Mouse (Mus musculus) intestine, embryonic 14.5 days (tissue): ENCODE measurements around the gene Cdc42ep4. TPM values are rescaled to one million over a fixed set of nuclear protein-coding genes. Genes with fewer than 3 reads are reported as not detected.
A peak's percentile ranks its signal among the peaks of the same experiment; 100 is the strongest.

Experiments used
- ATAC-seq: fragments of 200-750 bp; cut with Nextera tagmentation; replicated peaks from 2 replicates; pipeline ENCODE4 v1.8.0; 2017; ENCODE audit warnings: low read depth, moderate number of reproducible peaks, moderate TSS enrichment, moderate library complexity; ENCODE audit not compliant: low FRiP score, low TSS enrichment
- DNase-seq: peaks from one replicate; pipeline ENCODE4 v3.0.0-alpha.2; 2018; ENCODE audit warnings: low spot score
- H3K27ac ChIP-seq: fragments of 300-500 bp; sonication (generic); 2 replicates; pipeline ENCODE4 v1.5.1; 2014; ENCODE audit warnings: low read depth, mild to moderate bottlenecking, control low read depth
- H3K27me3 ChIP-seq: fragments of 300-500 bp; sonication (generic); replicated peaks from 2 replicates; pipeline ENCODE4 v1.6.1; 2014; ENCODE audit warnings: low read length, control low read depth; ENCODE audit not compliant: control insufficient read depth, insufficient read depth
- H3K36me3 ChIP-seq: fragments of 300-500 bp; sonication (generic); 2 replicates; pipeline ENCODE4 v1.6.1; 2014; ENCODE audit warnings: low read length, control low read depth; ENCODE audit not compliant: control insufficient read depth, insufficient read depth
- H3K4me1 ChIP-seq: fragments of 300-500 bp; sonication (generic); replicated peaks from 2 replicates; pipeline ENCODE4 v1.6.1; 2014; ENCODE audit warnings: low read length, control low read depth, mixed read lengths; ENCODE audit not compliant: control insufficient read depth, insufficient read depth
- H3K4me2 ChIP-seq: fragments of 300-500 bp; sonication (generic); 2 replicates; pipeline ENCODE4 v1.6.1; 2014; ENCODE audit warnings: low read length
- H3K4me3 ChIP-seq: fragments of 300-500 bp; sonication (generic); 2 replicates; pipeline ENCODE4 v1.5.1; 2014; ENCODE audit warnings: low read depth, low read length, control low read depth, mixed read lengths
- H3K9ac ChIP-seq: fragments of 300-500 bp; sonication (generic); 2 replicates; pipeline ENCODE4 v1.6.1; 2014; ENCODE audit warnings: mild to moderate bottlenecking, low read length
- H3K9me3 ChIP-seq: fragments of 300-500 bp; sonication (generic); 2 replicates; pipeline ENCODE4 v1.6.1; 2016; ENCODE audit warnings: low read length, control low read depth; ENCODE audit not compliant: control insufficient read depth
- WGBS: fragments of 180-500 bp; shearing (Covaris S2); extraction: QIAGEN DNeasy Blood & Tissue Kit; methylation state at CpG from one replicate; pipeline ENCODE4 v1.1.7; 2014; 5-methylcytosine and 5-hydroxymethylcytosine counted together
- polyA plus RNA-seq: library from polyadenylated mRNA; unstranded; fragments of >200 nt; fragmentation: Nextera tagmentation; extraction: Ambion mirVana; gene quantifications from 2 replicates; pipeline ENCODE4 v1.2.1, GENCODE M21; 2014

Cdc42ep4 gene
- polyA plus RNA-seq, 1 experiment from 2014 or later: 46.8 TPM

DNA sequence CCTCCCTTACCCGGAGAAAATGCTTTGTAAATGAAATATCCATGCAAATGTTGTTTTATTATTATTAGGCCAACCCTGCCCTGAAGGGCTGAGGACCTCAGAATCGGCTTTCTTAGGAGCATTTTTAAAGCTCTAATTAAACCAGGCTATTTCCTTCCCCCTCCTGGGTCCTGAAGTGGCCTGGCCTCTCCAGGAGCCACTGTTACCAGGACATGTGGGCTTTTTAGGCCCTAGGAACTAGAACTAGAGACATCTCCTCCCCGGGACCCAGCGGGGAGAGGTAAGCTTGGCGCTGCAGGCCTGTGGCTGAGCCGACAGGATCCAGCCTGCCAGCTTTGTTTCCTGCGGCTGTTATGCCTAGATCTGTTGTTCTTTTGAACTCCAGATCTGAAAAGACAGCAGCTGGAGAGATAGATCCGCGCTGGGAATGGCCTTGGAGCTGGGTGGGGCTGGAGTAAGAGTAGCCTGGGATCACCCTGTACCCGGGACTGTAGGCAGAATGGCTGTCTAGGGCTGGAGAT is 41.4 kb downstream of the Cdc42ep4 start:
- ATAC-seq: no peak
- Histone ChIP-seq H3K4me3 (no peak overlapping the region), H3K9me3 (no peaks in the 10 kb centered on the region), H3K27me3 (no peaks in the 10 kb centered on the region), H3K4me1 (peaks cover 17% of the 10 kb centered on the region), H3K9ac (peak overlapping the region; percentile 6; the same call in 1 of the 2 replicates), H3K27ac (peak overlapping the region; percentile 62; the same call in 1 of the 2 replicates), H3K36me3 (no peaks in the 10 kb centered on the region), H3K4me2 (peak overlapping the region; percentile 26)
- WGBS: 8% methylated on average over 10 of the region's 10 CpGs
- peak; percentile 71 for DNase-seq

- no peaks in the 10 kb centered on the region for H3K27me3 ChIP-seq
- no peaks in the 10 kb centered on the region for H3K36me3 ChIP-seq
- DNase-seq: no peak
- no peak for ATAC-seq
- peaks cover 17% of the 10 kb centered on the region for H3K4me1 ChIP-seq
- H3K9ac ChIP-seq: peak within 1 kb of the TSS; percentile 6; the same call in 1 of the 2 replicates
- no peaks in the 10 kb centered on the region for H3K9me3 ChIP-seq
- 14% methylated on average over 11 of the region's 11 CpGs for WGBS
- no peak within 1 kb of the TSS for H3K4me3 ChIP-seq
- H3K27ac ChIP-seq: peak within 1 kb of the TSS; percentile 62; the same call in 1 of the 2 replicates
- peak within 1 kb of the TSS; percentile 26 for H3K4me2 ChIP-seq
Measured at GRCm38 (mm10) chr11:113709731-113710256, 41.9 kb downstream of the Cdc42ep4 start, which contains the start of gene Cpsf4l. TSS of gene Cpsf4l (minus strand) at chr11:113710017.

DNA sequence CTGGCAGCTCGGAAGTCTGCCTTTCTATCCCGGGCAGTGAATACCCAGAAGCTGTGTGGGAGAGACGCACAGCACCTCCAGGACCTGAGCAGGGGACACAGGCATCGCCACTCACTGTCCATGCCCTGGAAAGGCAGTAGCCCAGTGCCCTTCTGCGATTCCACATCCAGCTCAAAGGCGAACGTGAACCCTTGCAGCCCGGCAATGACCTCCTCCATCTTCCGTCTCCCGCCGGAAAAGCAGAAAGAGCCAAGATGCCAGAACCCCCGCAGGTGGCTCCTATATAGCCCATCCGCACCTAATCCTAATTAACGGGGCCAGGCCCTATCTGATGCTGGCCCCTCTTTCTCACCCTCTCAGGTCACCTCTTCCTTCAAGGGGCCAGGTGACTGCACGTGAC is 42.4 kb downstream of the Cdc42ep4 start:
- no peaks in the 10 kb centered on the region for H3K9me3 ChIP-seq
- no peak overlapping the region for H3K4me2 ChIP-seq
- no peak overlapping the region for H3K4me3 ChIP-seq
- H3K9ac ChIP-seq: no peak overlapping the region
- 39% methylated on average over 15 of the region's 15 CpGs for WGBS
- H3K4me1 ChIP-seq: peaks cover 17% of the 10 kb centered on the region
- no peaks in the 10 kb centered on the region for H3K27me3 ChIP-seq
- DNase-seq (no peak), ATAC-seq (no peak)
- no peaks in the 10 kb centered on the region for H3K36me3 ChIP-seq
- H3K27ac ChIP-seq: no peak overlapping the region

- H3K4me1 ChIP-seq: peaks cover 17% of the 10 kb centered on the region
- peak; percentile 60 for DNase-seq
- H3K36me3 ChIP-seq: no peaks in the 10 kb centered on the region
- H3K9ac ChIP-seq: no peak overlapping the region
- no peaks in the 10 kb centered on the region for H3K9me3 ChIP-seq
- H3K4me2 ChIP-seq: no peak overlapping the region
- WGBS: 51% methylated on average over 19 of the region's 19 CpGs
- no peak overlapping the region for H3K4me3 ChIP-seq
- no peaks in the 10 kb centered on the region for H3K27me3 ChIP-seq
- ATAC-seq: no peak
- no peak overlapping the region for H3K27ac ChIP-seq
Measured at GRCm38 (mm10) chr11:113708629-113709213, 43.0 kb downstream of the Cdc42ep4 start.

DNA sequence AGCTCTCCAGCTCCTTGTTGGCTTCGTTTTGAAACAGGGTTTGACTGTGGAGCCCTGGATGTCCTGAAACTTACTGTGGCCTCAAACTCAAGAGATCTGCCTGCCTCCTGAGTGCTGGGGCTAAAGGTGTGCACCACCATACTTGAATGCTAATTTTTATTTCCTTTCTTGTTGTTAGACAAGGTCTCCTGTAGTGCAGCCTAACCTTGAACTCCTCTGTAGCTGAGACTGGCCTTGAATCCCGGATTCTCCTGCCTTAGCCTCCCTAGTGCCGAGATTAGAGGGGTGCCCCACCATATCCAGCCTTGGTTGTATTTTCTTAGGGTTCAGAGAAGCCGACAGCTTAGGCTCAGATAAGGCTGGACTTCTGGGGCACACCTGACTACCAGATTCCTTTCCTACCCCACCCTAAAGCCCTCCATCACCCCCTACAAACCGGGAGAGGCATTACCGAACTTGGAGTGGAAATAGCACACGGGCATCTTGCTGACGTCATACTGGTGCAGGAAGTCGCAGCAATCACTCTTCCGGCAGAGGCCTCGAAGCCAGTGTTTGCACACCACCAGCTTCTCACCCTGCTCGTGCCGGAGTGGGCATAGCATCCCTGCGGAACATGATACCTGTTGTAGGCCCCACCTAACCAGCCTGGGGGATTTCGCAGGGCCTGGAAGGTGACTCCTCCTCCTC is 45.6 kb downstream of the Cdc42ep4 start:
- Histone ChIP-seq H3K27ac (no peak overlapping the region), H3K4me2 (no peak overlapping the region), H3K4me3 (no peak overlapping the region), H3K27me3 (no peaks in the 10 kb centered on the region), H3K4me1 (peaks cover 17% of the 10 kb centered on the region), H3K9ac (no peak overlapping the region), H3K36me3 (no peaks in the 10 kb centered on the region), H3K9me3 (no peaks in the 10 kb centered on the region)
- WGBS: 75% methylated on average over 15 of the region's 15 CpGs
- DNase-seq (no peak), ATAC-seq (no peak)

- no peaks in the 10 kb centered on the region for H3K4me1 ChIP-seq
- peak; percentile 90 for DNase-seq
- H3K9ac ChIP-seq: no peak overlapping the region
- H3K9me3 ChIP-seq: no peaks in the 10 kb centered on the region
- H3K36me3 ChIP-seq: no peaks in the 10 kb centered on the region
- H3K4me2 ChIP-seq: no peak overlapping the region
- peak; percentile 44 for ATAC-seq
- H3K27me3 ChIP-seq: no peaks in the 10 kb centered on the region
- 28% methylated on average over 5 of the region's 5 CpGs for WGBS
- no peak overlapping the region for H3K27ac ChIP-seq
- no peak overlapping the region for H3K4me3 ChIP-seq
Measured at GRCm38 (mm10) chr11:113703758-113704157, 47.9 kb downstream of the Cdc42ep4 start.

DNA sequence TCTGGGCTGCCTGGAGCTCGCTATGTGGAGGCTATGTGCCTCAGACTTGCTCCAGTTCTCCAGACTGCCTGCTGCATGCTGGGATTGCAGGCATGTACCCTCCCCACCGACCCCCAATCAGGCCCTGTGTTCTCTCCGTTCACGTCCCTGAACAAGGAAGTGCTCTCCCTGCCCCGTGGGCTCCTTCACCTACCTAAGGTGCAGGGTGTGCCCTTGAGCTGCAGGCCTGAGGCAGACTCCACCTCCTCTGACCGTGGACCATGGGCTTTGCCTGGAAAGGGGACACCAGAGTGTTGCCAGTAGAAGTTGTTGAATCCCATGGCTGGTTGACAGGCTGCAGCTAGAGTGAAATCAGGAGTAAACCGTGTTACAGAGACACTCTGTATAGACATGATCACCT is 52.0 kb downstream of the Cdc42ep4 start:
- 78% methylated on average over 7 of the region's 7 CpGs for WGBS
- Histone ChIP-seq H3K27me3 (no peaks in the 10 kb centered on the region), H3K9ac (no peak overlapping the region), H3K4me3 (no peak overlapping the region), H3K27ac (no peak overlapping the region), H3K4me2 (no peak overlapping the region), H3K4me1 (no peaks in the 10 kb centered on the region), H3K36me3 (peaks cover 15% of the 10 kb centered on the region), H3K9me3 (no peaks in the 10 kb centered on the region)
- ATAC-seq (no peak), DNase-seq (no peak)

DNA sequence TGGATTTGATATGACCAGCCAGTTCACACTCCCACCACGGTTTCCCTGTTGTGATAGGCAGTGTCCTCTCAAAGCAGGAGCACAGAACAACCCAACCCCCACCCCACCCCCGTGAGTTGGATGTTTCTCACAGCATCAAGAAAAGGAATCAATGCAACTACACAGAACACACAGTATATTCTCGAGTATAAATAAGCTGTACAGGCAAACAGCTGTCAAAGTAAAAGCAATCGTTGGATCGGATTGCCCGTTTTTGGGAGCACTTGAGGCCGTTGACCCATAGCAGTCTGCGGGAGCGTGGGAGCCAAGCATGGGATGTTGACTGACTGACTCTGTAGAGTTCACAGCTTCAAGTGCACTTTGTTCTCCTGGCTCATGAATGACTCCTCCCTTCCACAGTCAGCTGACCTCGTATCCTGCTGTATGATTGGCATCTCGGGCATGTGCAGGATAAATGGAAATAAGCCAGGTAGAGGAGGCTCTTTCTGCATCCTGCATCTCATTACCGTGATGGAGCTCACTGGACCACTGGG is 53.6 kb downstream of the Cdc42ep4 start:
- 67% methylated on average over 12 of the region's 12 CpGs for WGBS
- no peak overlapping the region for H3K4me3 ChIP-seq
- no peaks in the 10 kb centered on the region for H3K9me3 ChIP-seq
- ATAC-seq (no peak), DNase-seq (no peak)
- no peak overlapping the region for H3K9ac ChIP-seq
- H3K4me1 ChIP-seq: no peaks in the 10 kb centered on the region
- H3K27ac ChIP-seq: no peak overlapping the region
- no peaks in the 10 kb centered on the region for H3K27me3 ChIP-seq
- no peak overlapping the region for H3K4me2 ChIP-seq
- H3K36me3 ChIP-seq: peaks cover 31% of the 10 kb centered on the region
